Mouse (Mus musculus) heart, embryonic 11.5 days (tissue): ENCODE results near the gene Dlx3. TPM values are rescaled to one million over a fixed set of nuclear protein-coding genes. Genes with fewer than 3 reads are reported as not detected.

ENCODE experiments used
- ATAC-seq: fragments of 200-750 bp; cut with Nextera tagmentation; replicated peaks from 2 replicates; pipeline ENCODE4 v1.8.0; 2017; ENCODE audit warnings: moderate library complexity; ENCODE audit not compliant: insufficient number of reproducible peaks, low FRiP score, low TSS enrichment
- H3K27ac ChIP-seq: fragments of 300-500 bp; sonication (generic); 2 replicates; pipeline ENCODE4 v1.5.1; 2014; ENCODE audit warnings: mild to moderate bottlenecking, low read depth, low read length
- H3K27me3 ChIP-seq: fragments of 300-500 bp; sonication (generic); 2 replicates; pipeline ENCODE4 v1.6.1; 2014; ENCODE audit warnings: mild to moderate bottlenecking, low read length, mixed read lengths; ENCODE audit not compliant: control insufficient read depth, insufficient read depth
- H3K36me3 ChIP-seq: fragments of 300-500 bp; sonication (generic); 2 replicates; pipeline ENCODE4 v1.6.1; 2014; ENCODE audit warnings: mild to moderate bottlenecking, low read length, moderate library complexity, mixed read lengths; ENCODE audit not compliant: control insufficient read depth, insufficient read depth
- H3K4me1 ChIP-seq: fragments of 300-500 bp; sonication (generic); 2 replicates; pipeline ENCODE4 v1.6.1; 2014; ENCODE audit warnings: low read length; ENCODE audit not compliant: control insufficient read depth, insufficient read depth
- H3K4me2 ChIP-seq: fragments of 300-500 bp; sonication (generic); 2 replicates; pipeline ENCODE4 v1.6.1; 2014; ENCODE audit warnings: mild to moderate bottlenecking, moderate library complexity
- H3K4me3 ChIP-seq: fragments of 300-500 bp; sonication (generic); 2 replicates; pipeline ENCODE4 v1.5.1; 2014; ENCODE audit warnings: low read depth, low read length
- H3K9ac ChIP-seq: fragments of 300-500 bp; sonication (generic); 2 replicates; pipeline ENCODE4 v1.6.1; 2014; ENCODE audit warnings: mild to moderate bottlenecking, low read depth, low read length, moderate library complexity
- H3K9me3 ChIP-seq: fragments of 300-500 bp; sonication (generic); replicated peaks from 2 replicates; pipeline ENCODE4 v1.6.1; 2016; ENCODE audit warnings: low read length; ENCODE audit not compliant: control insufficient read depth
- WGBS: fragments of 180-500 bp; shearing (Covaris S2); extraction: QIAGEN DNeasy Blood & Tissue Kit; methylation state at CpG from one replicate; pipeline ENCODE4 v1.1.7; 2014; ENCODE audit not compliant: insufficient replicate concordance; 5-methylcytosine and 5-hydroxymethylcytosine counted together
- polyA plus RNA-seq: library from polyadenylated mRNA; unstranded; fragments of >200 nt; fragmentation: Nextera tagmentation; extraction: Ambion mirVana; gene quantifications from 2 replicates; pipeline ENCODE4 v1.2.1, GENCODE M21; 2014

Gene Dlx3
- polyA plus RNA-seq, 1 experiment from 2014 or later = 0.40 TPM

DNA sequence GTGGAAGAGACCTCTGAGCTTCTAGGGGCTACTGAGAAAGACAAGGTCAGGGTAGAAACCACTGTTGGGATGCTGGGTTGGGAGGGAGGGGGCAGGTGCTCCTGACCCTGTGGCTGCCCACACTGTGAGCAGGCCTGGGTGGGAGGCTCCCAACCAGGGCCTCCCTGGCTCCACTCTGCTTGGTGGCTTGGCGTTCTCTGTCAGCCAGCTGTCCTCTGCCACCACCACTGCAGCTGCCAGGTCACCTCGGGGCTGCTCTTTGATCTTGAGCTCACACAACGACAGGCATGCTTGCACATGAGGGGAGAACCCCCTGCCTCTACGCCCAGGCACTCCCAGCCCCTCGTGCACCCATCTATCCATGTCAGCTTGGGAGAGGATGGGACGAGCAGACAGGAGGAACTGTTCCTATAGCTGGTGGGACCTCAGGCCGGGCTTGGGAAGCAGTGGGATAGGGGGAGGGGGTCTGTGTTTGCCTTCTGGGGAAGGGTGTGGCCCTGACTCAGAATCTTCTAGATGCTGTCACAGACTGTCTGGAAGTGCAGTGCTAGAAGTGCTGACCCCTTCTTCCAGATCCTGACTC lies 5.5 kb downstream of the Dlx3 start:
- no peak overlapping the region for H3K9ac ChIP-seq
- WGBS = 20% methylated on average over 7 of the region's 7 CpGs
- no peak for ATAC-seq

DNA sequence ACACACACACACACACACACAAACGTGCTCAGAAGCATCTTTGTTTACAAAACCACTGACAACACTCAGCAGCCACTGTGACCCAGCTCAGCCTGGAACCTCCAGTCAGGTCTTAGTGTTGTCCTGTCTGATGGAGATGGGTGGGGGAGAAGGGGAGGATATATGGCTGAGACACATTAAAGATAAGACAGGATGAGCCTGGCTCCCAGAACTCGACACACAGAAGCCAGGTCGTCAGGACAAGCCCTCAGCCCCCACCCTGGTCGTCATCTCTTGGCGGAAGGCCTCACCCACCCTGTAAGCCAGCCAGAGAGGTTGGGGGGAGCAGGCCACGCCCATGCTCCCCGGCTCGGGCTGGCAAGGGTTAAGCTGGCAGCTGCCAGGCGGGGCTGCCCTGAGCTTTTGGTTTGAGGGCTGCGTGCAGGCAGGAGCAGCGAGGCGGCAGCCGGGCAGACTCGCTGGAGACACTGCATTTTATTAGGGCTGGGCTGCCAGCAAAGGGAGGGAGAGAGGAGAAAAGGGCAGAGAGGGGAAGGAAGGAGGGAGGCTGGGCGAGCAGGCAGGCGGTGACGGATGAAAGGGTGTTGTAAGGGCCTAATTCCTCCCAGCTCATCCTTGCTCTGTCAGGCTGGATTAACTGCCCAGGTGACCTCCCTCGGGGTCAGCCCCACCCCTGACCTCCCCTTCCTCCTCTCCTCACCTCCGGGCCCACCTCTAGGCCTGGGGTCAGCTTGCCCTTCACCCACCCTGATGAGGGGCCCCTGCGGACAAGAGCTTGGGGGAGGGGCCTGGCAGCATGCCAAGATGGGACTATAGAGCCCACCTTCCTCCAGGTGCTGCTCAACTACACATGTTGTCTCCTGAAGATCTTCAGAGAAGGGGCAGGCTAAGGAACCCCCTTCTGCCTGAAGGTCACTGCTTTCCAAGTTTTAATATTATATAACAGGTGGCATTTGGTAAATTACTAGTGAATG lies 6.6 kb downstream of the Dlx3 start:
- ATAC-seq = peak; percentile 16; the same call in 1 of the 2 replicates
- peak overlapping the region; percentile 59; the same call in 1 of the 2 replicates for H3K9ac ChIP-seq

More for the DNA sequence above, 5.5 kb downstream of the Dlx3 start:
- Histone ChIP-seq H3K27ac (no peak overlapping the region), H3K27me3 (peaks cover 87% of the 10 kb centered on the region), H3K36me3 (no peaks in the 10 kb centered on the region), H3K9me3 (no peaks in the 10 kb centered on the region), H3K4me3 (no peak overlapping the region), H3K4me2 (no peak overlapping the region), H3K4me1 (peaks cover 20% of the 10 kb centered on the region)

DNA sequence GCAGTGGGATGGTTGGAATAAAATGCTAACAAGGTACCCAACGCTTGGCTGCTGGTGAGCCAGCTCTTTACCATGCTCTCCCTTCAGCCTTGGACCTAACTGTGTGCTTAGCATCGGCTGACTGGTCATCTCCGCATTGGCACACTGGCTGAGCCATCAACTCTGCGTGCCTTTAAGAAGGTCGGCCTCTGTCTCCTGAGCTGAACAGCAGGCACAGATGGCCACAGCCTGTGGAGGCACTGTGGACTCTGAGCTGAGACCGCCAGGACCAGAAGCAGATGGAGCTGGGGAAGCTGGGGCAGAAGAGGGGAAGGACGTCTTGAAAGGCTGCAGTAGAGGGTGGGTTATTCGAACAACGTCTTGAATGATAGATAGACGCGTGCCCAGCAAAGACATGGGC lies 8.4 kb downstream of the Dlx3 start:
- no peak overlapping the region for H3K9ac ChIP-seq
- WGBS = 57% methylated on average over 11 of the region's 11 CpGs
- H3K27ac ChIP-seq = no peak overlapping the region
- no peak overlapping the region for H3K4me2 ChIP-seq
- no peak overlapping the region for H3K4me3 ChIP-seq
- ATAC-seq = no peak
- peaks cover 65% of the 10 kb centered on the region for H3K27me3 ChIP-seq
- no peaks in the 10 kb centered on the region for H3K36me3 ChIP-seq
- no peaks in the 10 kb centered on the region for H3K9me3 ChIP-seq
- peaks cover 8% of the 10 kb centered on the region for H3K4me1 ChIP-seq

More for the DNA sequence above, 6.6 kb downstream of the Dlx3 start:
- Histone ChIP-seq H3K4me3 (peak overlapping the region; percentile 19; the same call in 1 of the 2 replicates), H3K4me2 (peak overlapping the region; percentile 58), H3K27ac (no peak overlapping the region), H3K9me3 (no peaks in the 10 kb centered on the region), H3K27me3 (peaks cover 83% of the 10 kb centered on the region), H3K36me3 (no peaks in the 10 kb centered on the region), H3K4me1 (peaks cover 12% of the 10 kb centered on the region)
- WGBS = 1% methylated on average over 19 of the region's 20 CpGs

DNA sequence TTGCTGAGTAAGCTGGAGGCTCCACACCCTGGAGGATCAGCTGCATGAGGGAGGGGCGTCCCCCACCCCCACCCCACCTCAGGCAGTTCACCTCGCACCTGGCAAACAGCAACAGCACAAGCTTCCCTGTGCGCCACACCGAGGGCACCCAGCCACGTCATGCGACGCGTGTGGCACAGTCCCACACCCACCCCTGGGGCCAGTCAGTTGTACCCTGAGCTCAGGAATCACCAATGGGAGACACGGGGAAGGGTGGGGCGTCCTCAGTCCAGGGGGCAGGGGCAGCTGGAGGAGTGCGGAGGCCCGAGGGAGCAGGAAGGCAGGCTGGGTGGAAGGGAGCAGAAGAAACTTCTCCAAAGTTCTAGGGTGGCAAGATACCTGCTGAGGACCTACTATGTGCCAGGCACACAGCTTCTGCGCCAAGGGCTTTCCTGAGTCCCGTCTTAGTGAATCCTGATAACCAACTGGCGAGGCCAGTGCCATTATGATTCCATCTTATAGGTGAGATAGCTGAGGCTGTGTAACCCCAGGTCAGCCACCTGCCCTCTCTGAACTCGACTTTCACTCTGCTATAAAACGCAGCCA lies 10.8 kb downstream of the Dlx3 start:
- Histone ChIP-seq H3K4me1 (peaks cover 8% of the 10 kb centered on the region), H3K27me3 (peaks cover 45% of the 10 kb centered on the region), H3K4me2 (no peak overlapping the region), H3K36me3 (no peaks in the 10 kb centered on the region), H3K4me3 (no peak overlapping the region), H3K27ac (no peak overlapping the region), H3K9me3 (no peaks in the 10 kb centered on the region), H3K9ac (no peak overlapping the region)
- 63% methylated on average over 17 of the region's 17 CpGs for WGBS
- ATAC-seq = no peak

DNA sequence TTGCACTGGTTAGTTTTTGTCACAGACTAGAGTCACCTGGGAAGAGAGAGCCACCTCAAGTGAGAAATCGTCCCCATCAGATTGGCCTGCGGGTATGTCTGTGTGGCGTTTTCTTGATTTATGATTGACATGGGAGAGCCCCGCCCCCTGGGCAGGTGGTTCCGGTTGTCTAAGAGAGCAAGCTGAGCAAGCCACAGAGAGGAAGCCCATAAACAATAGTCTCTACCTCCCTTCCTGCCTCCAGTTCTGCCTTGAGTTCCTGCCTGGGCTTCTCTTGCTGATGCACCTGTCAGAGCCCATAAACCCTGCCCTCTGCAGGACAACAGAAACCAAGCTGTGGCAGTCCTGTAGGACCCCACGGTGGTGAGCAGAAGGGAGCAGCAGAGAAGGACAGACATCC lies 13.4 kb downstream of the Dlx3 start:
- ATAC-seq = no peak
- no peak overlapping the region for H3K9ac ChIP-seq
- 70% methylated on average over 6 of the region's 6 CpGs for WGBS
- H3K36me3 ChIP-seq = no peaks in the 10 kb centered on the region
- H3K4me2 ChIP-seq = no peak overlapping the region
- no peaks in the 10 kb centered on the region for H3K4me1 ChIP-seq
- H3K4me3 ChIP-seq = no peak overlapping the region
- no peak overlapping the region for H3K27ac ChIP-seq
- peaks cover 54% of the 10 kb centered on the region for H3K27me3 ChIP-seq
- no peaks in the 10 kb centered on the region for H3K9me3 ChIP-seq

DNA sequence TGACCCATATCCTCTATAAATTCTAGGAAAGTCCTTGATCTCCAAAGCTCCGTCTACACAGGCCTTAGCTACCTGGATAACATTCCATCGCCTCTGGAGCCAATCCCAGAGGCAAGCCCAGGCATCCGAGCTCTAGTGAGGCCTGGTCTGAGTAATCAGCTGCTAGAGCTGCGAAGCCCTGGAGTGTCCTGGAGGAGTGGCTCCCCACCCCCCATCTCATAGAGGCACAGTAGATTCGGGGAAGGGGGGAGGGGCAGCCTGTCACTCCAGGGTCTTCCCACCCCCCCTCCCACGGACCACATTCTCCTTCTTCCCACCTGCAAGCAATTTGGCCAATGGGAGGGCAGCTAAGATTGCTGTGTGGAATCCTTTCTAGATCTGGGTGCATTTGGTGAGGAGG lies 17.4 kb downstream of the Dlx3 start:
- no peak overlapping the region for H3K4me2 ChIP-seq
- 6% methylated on average over 6 of the region's 6 CpGs for WGBS
- no peak overlapping the region for H3K9ac ChIP-seq

DNA sequence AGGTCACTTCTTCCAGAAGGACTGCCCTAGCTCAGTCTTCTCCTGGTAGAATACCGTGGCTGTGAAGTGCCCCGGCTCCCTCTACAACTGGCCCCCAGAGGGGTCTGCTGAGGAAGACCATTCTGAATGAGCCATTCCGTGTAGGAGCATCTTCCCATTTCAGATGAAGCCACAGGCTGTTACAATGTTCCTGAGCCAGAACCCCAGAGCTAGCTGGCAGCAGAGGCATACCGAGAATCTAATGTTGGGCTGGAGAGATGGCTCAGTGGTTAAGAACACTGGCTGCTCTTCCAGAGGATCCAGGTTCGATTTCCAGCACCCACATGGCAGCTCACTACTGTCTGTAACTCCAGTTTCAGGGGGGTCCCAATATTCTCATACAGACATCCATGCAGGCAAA lies 20.0 kb downstream of the Dlx3 start:
- no peak overlapping the region for H3K27ac ChIP-seq
- no peak overlapping the region for H3K4me2 ChIP-seq
- ATAC-seq = no peak
- peaks cover 87% of the 10 kb centered on the region for H3K27me3 ChIP-seq
- no peak overlapping the region for H3K4me3 ChIP-seq
- H3K36me3 ChIP-seq = no peaks in the 10 kb centered on the region
- 51% methylated on average over 5 of the region's 5 CpGs for WGBS
- H3K4me1 ChIP-seq = peaks cover 6% of the 10 kb centered on the region
- no peaks in the 10 kb centered on the region for H3K9me3 ChIP-seq
- no peak overlapping the region for H3K9ac ChIP-seq

More for the DNA sequence above, 17.4 kb downstream of the Dlx3 start:
- Histone ChIP-seq H3K27ac (no peak overlapping the region), H3K9me3 (no peaks in the 10 kb centered on the region), H3K27me3 (peaks cover 65% of the 10 kb centered on the region), H3K4me3 (no peak overlapping the region), H3K36me3 (no peaks in the 10 kb centered on the region), H3K4me1 (no peaks in the 10 kb centered on the region)
- ATAC-seq = no peak

DNA sequence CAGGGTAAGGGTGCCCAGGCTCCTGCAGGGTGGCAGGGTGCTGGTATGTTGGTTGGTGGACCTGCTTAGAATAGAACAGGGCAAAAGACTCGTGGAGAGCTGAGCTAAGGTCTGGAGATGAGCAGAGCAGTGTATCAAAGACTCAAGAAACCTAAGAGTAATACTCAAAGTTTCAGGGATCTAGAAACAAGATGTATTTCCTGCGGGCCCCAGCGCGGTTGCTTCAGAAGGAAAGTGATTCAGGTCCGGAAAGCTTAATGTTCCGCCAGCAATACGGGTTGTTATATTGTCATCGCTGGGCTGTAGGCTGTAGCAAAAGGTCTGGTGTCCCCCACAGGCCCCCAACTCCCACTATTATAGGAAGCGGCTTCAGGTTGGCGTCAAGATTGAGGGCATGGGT lies 22.3 kb downstream of the Dlx3 start:
- Histone ChIP-seq H3K36me3 (no peaks in the 10 kb centered on the region), H3K4me3 (no peak overlapping the region), H3K4me1 (peaks cover 20% of the 10 kb centered on the region), H3K4me2 (no peak overlapping the region), H3K9me3 (no peaks in the 10 kb centered on the region), H3K27ac (no peak overlapping the region), H3K9ac (no peak overlapping the region), H3K27me3 (peaks cover 98% of the 10 kb centered on the region)
- no peak for ATAC-seq
- WGBS = 16% methylated on average over 10 of the region's 10 CpGs
